Mouse (Mus musculus) ES-E14 (cell line): ENCODE measurements around the gene Btbd19. TPM values are rescaled to one million over a fixed set of nuclear protein-coding genes. Genes with fewer than 3 reads are reported as not detected.

Experiments used
- DNase-seq: peaks from one replicate; pipeline ENCODE4 v3.0.0-alpha.2; 2013; ENCODE audit warnings: low read depth, low spot score
- H3K27ac ChIP-seq: 2 replicates; pipeline ENCODE4 v1.5.1; 2012; ENCODE audit warnings: low read depth, mild to moderate bottlenecking, low read length, moderate library complexity, mixed read lengths; ENCODE audit not compliant: poor library complexity, insufficient read depth, severe bottlenecking
- H3K36me3 ChIP-seq: 2 replicates; pipeline ENCODE4 v1.6.1; 2012; ENCODE audit warnings: mild to moderate bottlenecking, low read length, moderate library complexity, mixed read lengths; ENCODE audit not compliant: control insufficient read depth, poor library complexity, insufficient read depth, severe bottlenecking
- H3K4me1 ChIP-seq, 2 experiments: fragments of 150-350 bp in 1 of 2; sonication (generic) in 1 of 2; 2 replicates each; pipeline ENCODE4 v1.6.1; 2012; ENCODE audit warnings: low read length in 2 of 2, mild to moderate bottlenecking in 1 of 2, mixed read lengths in 1 of 2; ENCODE audit not compliant: control insufficient read depth in 2 of 2, insufficient read depth in 2 of 2, poor library complexity in 1 of 2
- H3K4me3 ChIP-seq, 2 experiments: fragments of 150-350 bp in 1 of 2; sonication (generic) in 1 of 2; 2 replicates each; pipeline ENCODE4 v1.5.1; 2012; ENCODE audit warnings: low read length in 2 of 2, low read depth in 1 of 2, mild to moderate bottlenecking in 1 of 2, mixed read lengths in 1 of 2; ENCODE audit not compliant: insufficient read depth in 1 of 2, poor library complexity in 1 of 2, severe bottlenecking in 1 of 2
- H3K9ac ChIP-seq: 2 replicates; pipeline ENCODE4 v1.6.1; 2012; ENCODE audit warnings: low read depth, mild to moderate bottlenecking, low read length, mixed read lengths; ENCODE audit not compliant: poor library complexity, insufficient read depth, severe bottlenecking
- H3K9me3 ChIP-seq: fragments of 150-350 bp; sonication (generic); 2 replicates; pipeline ENCODE4 v1.6.1; 2012; ENCODE audit warnings: low read depth, mild to moderate bottlenecking, low read length; ENCODE audit not compliant: control insufficient read depth, insufficient read depth
- CHD2 ChIP-seq: IDR thresholded peaks from 2 replicates; pipeline ENCODE4 v1.6.1; 2014; ENCODE audit warnings: mild to moderate bottlenecking, low read depth, low read length, inconsistent platforms
- HCFC1 ChIP-seq: IDR thresholded peaks from 2 replicates; pipeline ENCODE4 v1.6.1; 2012; ENCODE audit warnings: low read length, inconsistent platforms, borderline replicate concordance; ENCODE audit not compliant: insufficient read depth
- MAFK ChIP-seq: IDR thresholded peaks from 2 replicates; pipeline ENCODE4 v1.6.1; 2014; ENCODE audit warnings: mild to moderate bottlenecking, low read depth, low read length, inconsistent platforms; ENCODE audit not compliant: insufficient read depth
- ZC3H11A ChIP-seq: IDR thresholded peaks from 2 replicates; pipeline ENCODE4 v1.6.1; 2012; ENCODE audit warnings: low read depth, mild to moderate bottlenecking, inconsistent platforms, low read length, borderline replicate concordance
- ZNF384 ChIP-seq: IDR thresholded peaks from 2 replicates; pipeline ENCODE4 v1.6.1; 2012; ENCODE audit warnings: low read depth, low read length, inconsistent platforms
- in situ Hi-C, 2 experiments: fragments of 600-800 bp; cut with MboI; formaldehyde crosslinking; loops; one replicate each; pipeline ENCODE4 v1.15.1; 2025; ENCODE audit warnings: low sequenced_read_pairs in 2 of 2, inconsistent platforms in 1 of 2; ENCODE audit not compliant: unreplicated experiment in 2 of 2
- total RNA-seq: library from RNA; depleted of rRNA; stranded (reverse); fragments of 300-350 nt; gene quantifications from 2 replicates; pipeline ENCODE4 v1.2.3, GENCODE M21; 2012

Gene Btbd19
- total RNA-seq, 1 experiment = 51.2 TPM

- peak overlapping the region in 1 of 2 experiments; percentile 6; a peak in 1 of 4 replicates for H3K4me3 ChIP-seq
- H3K4me1 ChIP-seq = peaks cover 0 to 14% of the 10 kb centered on the region in 2 experiments; a peak in 1 of 4 replicates
- peak overlapping the region; percentile 19 for H3K9ac ChIP-seq
- TF ChIP-seq CHD2 = no peak
- 0 out of 2 replicates have a peak, but pooled peaks have one; percentile 14 for TF ChIP-seq MAFK
- TF ChIP-seq HCFC1 = peak; percentile 45; the same call in 1 of the 2 replicates
- no peak for TF ChIP-seq ZC3H11A
- TF ChIP-seq ZNF384 = peak; percentile 36; the same call in 1 of the 2 replicates
- in situ Hi-C loops = loop anchor here in 1 of 2 experiments (25.0 kb wide), 1 partner anchor 334 kb away; the partner anchor contains the start of genes Hpdl, Mutyh and Toe1
- H3K9me3 ChIP-seq = no peaks in the 10 kb centered on the region
- peak; percentile 99 for DNase-seq
- no peak overlapping the region for H3K27ac ChIP-seq
- H3K36me3 ChIP-seq = peaks cover 13% of the 10 kb centered on the region
These were observed 20.7 kb upstream of the Btbd19 start for GRCm38 (mm10) chr4:117146176-117146575.

- H3K36me3 ChIP-seq = peaks cover 6% of the 10 kb centered on the region
- no peak overlapping the region for H3K27ac ChIP-seq
- TF ChIP-seq HCFC1 (no peak), CHD2 (no peak), ZC3H11A (no peak), MAFK (no peak), ZNF384 (no peak)
- H3K4me1 ChIP-seq = peaks cover 0 to 15% of the 10 kb centered on the region in 2 experiments; a peak in 1 of 4 replicates
- no peak overlapping the region for H3K4me3 ChIP-seq
- no peak for DNase-seq
- in situ Hi-C loops = loop anchor here in 1 of 2 experiments (25.0 kb wide), 1 partner anchor 333 kb away; the partner anchor contains the start of genes Hpdl, Mutyh and Toe1
- no peak overlapping the region for H3K9ac ChIP-seq
- H3K9me3 ChIP-seq = no peaks in the 10 kb centered on the region
These were observed 19.7 kb upstream of the Btbd19 start for GRCm38 (mm10) chr4:117145248-117145647.

- H3K4me3 ChIP-seq = no peak overlapping the region
- H3K9ac ChIP-seq = no peak overlapping the region
- DNase-seq = no peak
- no peaks in the 10 kb centered on the region for H3K9me3 ChIP-seq
- peaks cover 0 to 18% of the 10 kb centered on the region in 2 experiments; a peak in 2 of 4 replicates for H3K4me1 ChIP-seq
- no peaks in the 10 kb centered on the region for H3K36me3 ChIP-seq
- no peak overlapping the region for H3K27ac ChIP-seq
- no peak for TF ChIP-seq CHD2
- TF ChIP-seq ZNF384 = no peak
- no peak for TF ChIP-seq MAFK
- no peak for TF ChIP-seq ZC3H11A
- no peak for TF ChIP-seq HCFC1
- in situ Hi-C loops = loop anchor here in 1 of 2 experiments (25.0 kb wide), 1 partner anchor 331 kb away; the partner anchor contains the start of genes Hpdl, Mutyh and Toe1
These were observed 17.5 kb upstream of the Btbd19 start for GRCm38 (mm10) chr4:117143023-117143422.

GRCm38 (mm10) chr4:117140613-117141012 lies 15.1 kb upstream of the Btbd19 start:
- H3K4me1 ChIP-seq = peaks cover 5 to 22% of the 10 kb centered on the region in 2 experiments; a peak in 2 of 4 replicates
- H3K9ac ChIP-seq = no peak overlapping the region; the same call in 1 of the 2 replicates
- in situ Hi-C loops = loop anchor here in 1 of 2 experiments (25.0 kb wide), 1 partner anchor 328 kb away; the partner anchor contains the start of genes Hpdl, Mutyh and Toe1
- H3K9me3 ChIP-seq = no peaks in the 10 kb centered on the region
- H3K27ac ChIP-seq = no peak overlapping the region
- no peaks in the 10 kb centered on the region for H3K36me3 ChIP-seq
- TF ChIP-seq CHD2 (no peak), ZC3H11A (no peak), ZNF384 (no peak), HCFC1 (no peak), MAFK (no peak)
- H3K4me3 ChIP-seq = no peak overlapping the region
- no peak for DNase-seq
